8 mouse cellular contexts compared by ENCODE assay signal in the genomic region with DNA sequence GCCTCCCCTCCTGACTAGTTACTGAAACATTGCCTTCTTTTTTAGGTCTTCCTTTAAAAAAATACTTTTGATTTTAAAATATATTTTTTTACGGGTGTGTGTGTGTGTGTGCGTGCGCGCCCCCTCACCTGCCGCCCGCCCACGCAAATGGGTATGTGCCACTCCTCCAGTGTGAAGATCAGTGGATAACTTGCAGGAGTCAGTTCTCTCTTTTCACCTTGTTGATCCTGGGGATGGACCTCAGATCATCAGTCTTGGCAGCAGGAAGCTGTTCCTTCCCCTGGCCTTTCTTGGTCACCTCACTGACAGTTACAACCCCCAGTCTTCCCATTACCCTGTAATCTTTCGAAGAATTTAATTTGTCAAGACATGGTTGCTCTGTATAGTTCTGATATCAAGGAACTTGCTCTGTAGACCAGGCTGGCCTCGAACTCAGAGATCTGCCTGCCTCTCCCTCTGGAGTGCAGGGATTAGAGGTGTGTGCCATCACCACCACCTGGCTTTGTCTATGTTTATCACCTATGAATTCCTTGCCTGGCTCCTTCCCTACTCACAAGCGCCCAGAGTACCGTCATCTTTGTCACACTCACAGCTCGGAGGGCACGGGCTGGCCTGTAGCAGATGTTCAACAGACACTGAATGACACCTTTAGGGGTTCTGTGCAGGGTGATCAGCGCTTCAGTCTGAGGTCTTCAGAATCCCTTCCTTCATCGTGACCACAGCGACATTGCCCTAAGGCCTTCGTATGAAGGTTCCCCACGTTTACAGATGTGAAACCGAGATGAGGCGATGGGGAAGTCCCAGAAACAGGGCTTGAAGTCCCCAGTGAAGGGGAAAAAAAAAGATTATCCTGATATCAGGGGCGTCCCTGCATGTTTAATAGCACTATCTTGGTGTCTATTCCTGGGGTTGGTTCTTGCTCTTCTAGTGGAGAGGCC. TPM values are rescaled to one million over a fixed set of nuclear protein-coding genes. Genes with fewer than 3 reads are reported as not detected.
DNase-seq lines count a peak whose midpoint lies in the region; ATAC-seq and TF ChIP-seq lines count a peak whose summit lies in the region.

No protein-coding gene starts in this region.

- H3K4me2 ChIP-seq in intestine, postnatal 0 days (replicated peaks; ENCODE audit: low read depth): peak overlapping the region; percentile 67; the same call in 1 of the 2 replicates
- no peak overlapping the region for H3K4me2 ChIP-seq in intestine, embryonic 16.5 days (ENCODE audit: low read depth, low read length)
- H3K4me2 ChIP-seq in embryonic facial prominence, embryonic 12.5 days (replicated peaks): peak overlapping the region; percentile 54; the same call in 1 of the 2 replicates

- H3K4me1 ChIP-seq in intestine, postnatal 0 days (replicated peaks; ENCODE audit: control insufficient read depth, insufficient read depth, low read length): no peaks in the 10 kb centered on the region
- peaks cover 11% of the 10 kb centered on the region for H3K4me1 ChIP-seq in intestine, embryonic 16.5 days (ENCODE audit: control insufficient read depth, insufficient read depth, low read length)
- H3K4me1 ChIP-seq in embryonic facial prominence, embryonic 12.5 days: peaks cover 20% of the 10 kb centered on the region

- H3K9me3 ChIP-seq in intestine, postnatal 0 days (ENCODE audit: control insufficient read depth): no peaks in the 10 kb centered on the region
- H3K9me3 ChIP-seq in intestine, embryonic 16.5 days (ENCODE audit: control insufficient read depth, low read length): no peaks in the 10 kb centered on the region
- no peaks in the 10 kb centered on the region for H3K9me3 ChIP-seq in embryonic facial prominence, embryonic 12.5 days

- 0 out of 2 replicates have a peak, but pooled peaks cover 6% of the 10 kb centered on the region for H3K27me3 ChIP-seq in intestine, postnatal 0 days (replicated peaks; ENCODE audit: control insufficient read depth, insufficient read depth, low read length)
- H3K27me3 ChIP-seq in intestine, embryonic 16.5 days (replicated peaks; ENCODE audit: control insufficient read depth, insufficient read depth, low read length): peaks cover 8% of the 10 kb centered on the region; the same call in 1 of the 2 replicates
- peaks cover 14% of the 10 kb centered on the region; the same call in 1 of the 2 replicates for H3K27me3 ChIP-seq in embryonic facial prominence, embryonic 12.5 days

- H3K4me3 ChIP-seq in intestine, postnatal 0 days (ENCODE audit: low read depth, low read length): peak overlapping the region; percentile 36
- no peak overlapping the region for H3K4me3 ChIP-seq in intestine, embryonic 16.5 days (ENCODE audit: low read length)
- no peak overlapping the region for H3K4me3 ChIP-seq in embryonic facial prominence, embryonic 12.5 days

- no peak for TF ChIP-seq CTCF in intestine, postnatal 0 days (IDR thresholded peaks at IDR 0.05; ENCODE audit: low read depth)

- no peak overlapping the region for H3K9ac ChIP-seq in intestine, postnatal 0 days (ENCODE audit: low read depth, low read length)
- no peak overlapping the region for H3K9ac ChIP-seq in intestine, embryonic 16.5 days (ENCODE audit: low read depth, low read length)
- H3K9ac ChIP-seq in embryonic facial prominence, embryonic 12.5 days: no peak overlapping the region

- ATAC-seq in intestine, postnatal 0 days: no peak
- ATAC-seq in intestine, embryonic 16.5 days: no peak; the same call in 1 of the 2 replicates
- ATAC-seq in CD4-positive, CD25-positive, alpha-beta regulatory T cell, adult 4 months: peak; percentile 60
- no peak for ATAC-seq in embryonic facial prominence, embryonic 12.5 days (ENCODE audit: insufficient number of reproducible peaks, insufficient read depth, low FRiP score, low TSS enrichment)
- peak; percentile 60 for ATAC-seq in megakaryocyte, adult 5-6 weeks (ENCODE audit: poor library complexity, severe bottlenecking)

- H3K27ac ChIP-seq in intestine, postnatal 0 days (ENCODE audit: low read depth, low read length): no peak overlapping the region
- no peak overlapping the region for H3K27ac ChIP-seq in intestine, embryonic 16.5 days (ENCODE audit: low read length)
- H3K27ac ChIP-seq in embryonic facial prominence, embryonic 12.5 days: no peak overlapping the region

- DNase-seq in thymus, postnatal 10 days (ENCODE audit: low spot score in 2 of 2): no peak
- DNase-seq in adrenal gland, postnatal 14 days: no peak
- DNase-seq in gastrocnemius, postnatal 4 days (ENCODE audit: low spot score in 2 of 2): no peak

- H3K36me3 ChIP-seq in intestine, postnatal 0 days (ENCODE audit: control insufficient read depth, insufficient read depth): no peaks in the 10 kb centered on the region
- H3K36me3 ChIP-seq in intestine, embryonic 16.5 days (ENCODE audit: control insufficient read depth, insufficient read depth, low read length): no peaks in the 10 kb centered on the region
- H3K36me3 ChIP-seq in embryonic facial prominence, embryonic 12.5 days: no peaks in the 10 kb centered on the region

- WGBS in intestine, postnatal 0 days: 71% methylated on average over 21 of the region's 21 CpGs
- WGBS in intestine, embryonic 16.5 days: 71% methylated on average over 21 of the region's 21 CpGs
- 70% methylated on average over 21 of the region's 21 CpGs for WGBS in embryonic facial prominence, embryonic 12.5 days

RNA-seq across cellular contexts. Expression of a gene that starts 15.7 kb away (rescaled TPM):
- polyA plus RNA-seq in intestine, postnatal 0 days (2015; fragmentation: Nextera tagmentation; extraction: Ambion mirVana): 0.12 and 0.54 TPM in 2 replicates
- 0.10 and 0.21 TPM in 2 replicates for polyA plus RNA-seq in intestine, embryonic 16.5 days (2015; fragmentation: Nextera tagmentation; extraction: Ambion mirVana)
- polyA plus RNA-seq in CD4-positive, CD25-positive, alpha-beta regulatory T cell, adult 4 months (2017; shearing (Covaris generic)): 1 to 10 TPM in 1 of 2 experiments, under 1 TPM in 1; 0.35 to 2.7 TPM
- polyA plus RNA-seq in embryonic facial prominence, embryonic 12.5 days (2016; fragmentation: Nextera tagmentation; extraction: Ambion mirVana): 0.05 TPM in 1 of 2 replicates, not detected in the other
- 24.0 and 25.4 TPM in 2 replicates for total RNA-seq in megakaryocyte, adult 5-6 weeks (2015)
- 26.9 and 30.4 TPM in 2 replicates for total RNA-seq in megakaryocyte, adult 5-6 weeks (2017)
- total RNA-seq in adrenal gland, postnatal 14 days (2021): 2.1 and 22.4 TPM in 2 replicates
- total RNA-seq in gastrocnemius, postnatal 4 days (2021): 1 to 10 TPM; 2.5 to 3.8 TPM

RNA-seq across cellular contexts. Expression of a gene that starts 19.0 kb away (rescaled TPM):
- 22.1 and 27.1 TPM in 2 replicates for polyA plus RNA-seq in intestine, postnatal 0 days (2015; fragmentation: Nextera tagmentation; extraction: Ambion mirVana)
- 45.8 and 51.3 TPM in 2 replicates for polyA plus RNA-seq in intestine, embryonic 16.5 days (2015; fragmentation: Nextera tagmentation; extraction: Ambion mirVana)
- 10 to 100 TPM; 71.2 to 78.1 TPM for polyA plus RNA-seq in CD4-positive, CD25-positive, alpha-beta regulatory T cell, adult 4 months (2017; shearing (Covaris generic))
- polyA plus RNA-seq in embryonic facial prominence, embryonic 12.5 days (2016; fragmentation: Nextera tagmentation; extraction: Ambion mirVana): 92.3 and 94.5 TPM in 2 replicates
- 18.9 and 26.4 TPM in 2 replicates for total RNA-seq in megakaryocyte, adult 5-6 weeks (2015)
- 17.5 and 21.4 TPM in 2 replicates for total RNA-seq in megakaryocyte, adult 5-6 weeks (2017)
- total RNA-seq in adrenal gland, postnatal 14 days (2021): 37.1 and 46.7 TPM in 2 replicates
- total RNA-seq in gastrocnemius, postnatal 4 days (2021): 10 to 100 TPM; 33.1 to 34.5 TPM

RNA-seq across cellular contexts. Expression of a gene that starts 33.8 kb away (rescaled TPM):
- 8.3 and 9.7 TPM in 2 replicates for polyA plus RNA-seq in intestine, postnatal 0 days (2015; fragmentation: Nextera tagmentation; extraction: Ambion mirVana)
- 19.1 and 24.3 TPM in 2 replicates for polyA plus RNA-seq in intestine, embryonic 16.5 days (2015; fragmentation: Nextera tagmentation; extraction: Ambion mirVana)
- polyA plus RNA-seq in CD4-positive, CD25-positive, alpha-beta regulatory T cell, adult 4 months (2017; shearing (Covaris generic)): 10 to 100 TPM; 15.8 to 17.6 TPM
- 27.1 and 28.0 TPM in 2 replicates for polyA plus RNA-seq in embryonic facial prominence, embryonic 12.5 days (2016; fragmentation: Nextera tagmentation; extraction: Ambion mirVana)
- total RNA-seq in megakaryocyte, adult 5-6 weeks (2015): 3.4 TPM in 2 replicates
- 9.0 and 11.5 TPM in 2 replicates for total RNA-seq in megakaryocyte, adult 5-6 weeks (2017)
- total RNA-seq in adrenal gland, postnatal 14 days (2021): 12.2 and 14.5 TPM in 2 replicates
- total RNA-seq in gastrocnemius, postnatal 4 days (2021): 10 to 100 TPM in 1 of 2 experiments, 1 to 10 TPM in 1; 9.7 to 10.8 TPM

RNA-seq across cellular contexts. Expression of a gene that starts 34.0 kb away (rescaled TPM):
- polyA plus RNA-seq in intestine, postnatal 0 days (2015; fragmentation: Nextera tagmentation; extraction: Ambion mirVana): 1.4 TPM in 2 replicates
- 3.1 and 4.2 TPM in 2 replicates for polyA plus RNA-seq in intestine, embryonic 16.5 days (2015; fragmentation: Nextera tagmentation; extraction: Ambion mirVana)
- polyA plus RNA-seq in CD4-positive, CD25-positive, alpha-beta regulatory T cell, adult 4 months (2017; shearing (Covaris generic)): not detected
- polyA plus RNA-seq in embryonic facial prominence, embryonic 12.5 days (2016; fragmentation: Nextera tagmentation; extraction: Ambion mirVana): 7.3 and 8.1 TPM in 2 replicates
- 4.1 and 4.2 TPM in 2 replicates for total RNA-seq in megakaryocyte, adult 5-6 weeks (2015)
- 0.45 TPM in 1 of 2 replicates, not detected in the other for total RNA-seq in megakaryocyte, adult 5-6 weeks (2017)
- 7.3 and 8.3 TPM in 2 replicates for total RNA-seq in adrenal gland, postnatal 14 days (2021)
- total RNA-seq in gastrocnemius, postnatal 4 days (2021): 1 to 10 TPM; 4.6 to 6.6 TPM

RNA-seq across cellular contexts. Expression of a gene that starts 43.1 kb away (rescaled TPM):
- polyA plus RNA-seq in intestine, postnatal 0 days (2015; fragmentation: Nextera tagmentation; extraction: Ambion mirVana): 7.1 and 9.3 TPM in 2 replicates
- 10.3 and 11.8 TPM in 2 replicates for polyA plus RNA-seq in intestine, embryonic 16.5 days (2015; fragmentation: Nextera tagmentation; extraction: Ambion mirVana)
- not detected for polyA plus RNA-seq in CD4-positive, CD25-positive, alpha-beta regulatory T cell, adult 4 months (2017; shearing (Covaris generic))
- polyA plus RNA-seq in embryonic facial prominence, embryonic 12.5 days (2016; fragmentation: Nextera tagmentation; extraction: Ambion mirVana): 17.9 and 21.4 TPM in 2 replicates
- 0.48 TPM in 1 of 2 replicates, not detected in the other for total RNA-seq in megakaryocyte, adult 5-6 weeks (2015)
- total RNA-seq in megakaryocyte, adult 5-6 weeks (2017): not detected in 2 replicates
- total RNA-seq in adrenal gland, postnatal 14 days (2021): 6.0 and 7.9 TPM in 2 replicates
- 100 to 1,000 TPM; 473 to 501 TPM for total RNA-seq in gastrocnemius, postnatal 4 days (2021)

Comparison
In these comparisons a context has a peak if more than half of its experiments do, and no peak if none do; other contexts are left out.
1. ATAC-seq: peak in CD4-positive, CD25-positive, alpha-beta regulatory T cell, adult 4 months (single experiment) and megakaryocyte, adult 5-6 weeks (single experiment); none in intestine, postnatal 0 days (single experiment), intestine, embryonic 16.5 days (single experiment) and embryonic facial prominence, embryonic 12.5 days (single experiment).